Mouse (Mus musculus): ENCODE results near the gene Foxo1. TPM values are rescaled to one million over a fixed set of nuclear protein-coding genes. Genes with fewer than 3 reads are reported as not detected.

Gene Foxo1
- polyA plus RNA-seq, 2 experiments, result 7.0 to 7.6 TPM

DNA sequence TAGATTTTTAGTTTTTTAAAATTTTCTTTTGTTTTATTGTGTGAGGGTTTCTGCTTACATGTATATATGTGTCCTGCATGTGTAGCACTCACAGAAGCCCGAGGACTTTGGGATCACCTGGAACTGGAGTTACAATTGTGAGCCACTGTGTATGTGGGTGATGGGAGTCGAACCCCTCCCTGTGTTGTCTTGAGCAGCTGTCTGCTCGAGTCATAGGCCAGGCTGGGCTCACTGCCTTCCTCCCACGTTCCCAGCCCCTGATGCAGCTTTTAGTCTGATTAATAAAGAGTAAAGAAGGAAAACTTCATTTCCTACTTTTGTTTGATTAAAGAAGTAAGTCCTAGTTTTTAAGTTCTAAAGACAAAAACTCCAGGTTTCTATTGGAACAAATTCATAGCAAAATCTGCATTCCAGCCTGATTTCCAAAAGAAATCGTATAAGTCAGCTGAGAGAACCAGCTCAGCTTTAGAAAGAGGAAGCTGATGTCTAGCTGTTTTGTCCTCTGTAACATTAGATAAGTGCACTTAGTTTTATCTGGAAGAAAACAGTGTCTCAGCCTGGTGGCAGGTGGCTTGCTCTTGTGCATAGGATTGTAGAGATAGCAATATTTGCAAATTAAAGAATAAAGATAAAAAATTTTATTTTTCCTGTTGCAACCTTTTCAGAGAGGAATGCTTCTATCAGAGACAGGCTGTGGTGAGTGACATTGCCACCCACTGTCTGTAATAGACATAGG is 40.6 kb downstream of the Foxo1 start:
- Histone ChIP-seq H3K4me2 (replicated peaks; ENCODE audit: low read depth, low read length, severe bottlenecking) (no peak overlapping the region), H3K9me3 (ENCODE audit: control insufficient read depth, low read length) (no peaks in the 10 kb centered on the region), H3K27me3 (ENCODE audit: control insufficient read depth, insufficient read depth, low read length) (no peaks in the 10 kb centered on the region), H3K36me3 (ENCODE audit: control insufficient read depth, insufficient read depth, low read length) (no peaks in the 10 kb centered on the region), H3K4me3 (replicated peaks; ENCODE audit: low read length) (no peak overlapping the region), H3K27ac (replicated peaks; ENCODE audit: low read depth, low read length) (no peak overlapping the region), H3K9ac (ENCODE audit: low read depth, low read length, severe bottlenecking) (no peak overlapping the region), H3K4me1 (ENCODE audit: control insufficient read depth, insufficient read depth, low read length) (no peaks in the 10 kb centered on the region)
- DNase-seq (ENCODE audit: low spot score) (no peak), ATAC-seq (ENCODE audit: low FRiP score, low read depth) (no peak)
- no peak for TF ChIP-seq POLR2A (IDR thresholded peaks at IDR 0.05; ENCODE audit: borderline replicate concordance, extremely low read depth, insufficient read depth, insufficient read length)
- WGBS, result 63% methylated on average over 5 of the region's 5 CpGs

- Histone ChIP-seq H3K36me3 (ENCODE audit: control insufficient read depth, insufficient read depth, low read length) (no peaks in the 10 kb centered on the region), H3K9ac (ENCODE audit: low read depth, low read length, severe bottlenecking) (no peak overlapping the region), H3K27ac (replicated peaks; ENCODE audit: low read depth, low read length) (no peak overlapping the region), H3K9me3 (ENCODE audit: control insufficient read depth, low read length) (no peaks in the 10 kb centered on the region), H3K4me3 (replicated peaks; ENCODE audit: low read length) (no peak overlapping the region), H3K4me1 (ENCODE audit: control insufficient read depth, insufficient read depth, low read length) (peaks cover 10% of the 10 kb centered on the region), H3K4me2 (replicated peaks; ENCODE audit: low read depth, low read length, severe bottlenecking) (no peak overlapping the region), H3K27me3 (ENCODE audit: control insufficient read depth, insufficient read depth, low read length) (no peaks in the 10 kb centered on the region)
- TF ChIP-seq POLR2A (IDR thresholded peaks at IDR 0.05; ENCODE audit: borderline replicate concordance, extremely low read depth, insufficient read depth, insufficient read length), result no peak
- DNase-seq (ENCODE audit: low spot score) (no peak), ATAC-seq (ENCODE audit: low FRiP score, low read depth) (no peak)
- 69% methylated on average over 12 of the region's 12 CpGs for WGBS
Observed at GRCm38 (mm10) chr3:52320516-52321270, 52.6 kb downstream of the Foxo1 start.

DNA sequence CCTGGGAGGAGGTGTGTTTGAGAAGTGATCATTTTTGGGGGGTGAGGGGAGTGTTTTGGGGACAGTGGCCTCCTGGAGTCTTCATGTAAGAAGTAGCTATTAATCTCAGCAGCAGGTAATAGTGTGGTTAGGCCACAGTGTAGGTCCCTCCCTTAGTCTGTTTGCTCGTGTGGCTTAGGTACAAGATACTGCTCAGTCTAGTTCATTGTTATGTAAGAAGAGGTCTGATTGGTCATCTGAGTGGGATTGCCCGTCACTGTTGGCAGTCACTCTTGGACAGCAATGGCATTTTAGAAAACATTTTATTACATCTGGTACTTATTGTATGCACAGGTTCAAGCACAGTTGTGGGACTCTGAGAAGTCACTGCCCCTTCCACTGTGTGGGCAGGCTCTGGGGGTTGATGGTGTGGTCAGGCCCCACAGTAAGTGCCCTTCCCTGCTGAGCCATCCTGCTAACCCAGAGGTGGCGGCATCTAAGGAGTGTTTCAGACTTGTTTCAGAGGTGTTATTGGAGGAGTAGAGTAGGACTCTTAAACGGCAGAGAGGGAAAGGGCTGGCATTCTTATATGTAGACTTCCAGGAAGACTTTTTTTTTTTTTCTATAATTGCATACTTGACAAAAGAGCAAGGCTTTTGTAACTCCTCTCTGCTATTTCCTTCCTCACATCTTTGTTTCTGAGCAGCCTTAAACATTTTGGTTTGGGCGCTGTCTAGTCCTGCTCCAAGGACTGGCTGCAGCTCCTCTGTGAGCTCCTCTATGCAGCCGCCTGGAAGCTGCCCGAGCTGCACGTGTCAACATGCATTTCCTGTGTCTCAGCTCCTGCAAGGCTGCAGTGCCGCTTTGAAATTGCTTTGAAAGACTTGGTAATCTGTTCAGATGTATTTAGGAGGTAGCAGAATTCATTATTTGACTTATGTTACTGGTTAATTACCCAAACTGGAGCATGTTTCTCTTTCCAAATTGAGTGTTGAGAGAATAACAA is 54.6 kb downstream of the Foxo1 start:
- no peak for TF ChIP-seq POLR2A (IDR thresholded peaks at IDR 0.05; ENCODE audit: borderline replicate concordance, extremely low read depth, insufficient read depth, insufficient read length)
- Histone ChIP-seq H3K9ac (ENCODE audit: low read depth, low read length, severe bottlenecking) (no peak overlapping the region), H3K4me1 (ENCODE audit: control insufficient read depth, insufficient read depth, low read length) (peaks cover 10% of the 10 kb centered on the region), H3K27ac (replicated peaks; ENCODE audit: low read depth, low read length) (no peak overlapping the region), H3K9me3 (ENCODE audit: control insufficient read depth, low read length) (no peaks in the 10 kb centered on the region), H3K4me3 (replicated peaks; ENCODE audit: low read length) (no peak overlapping the region), H3K4me2 (replicated peaks; ENCODE audit: low read depth, low read length, severe bottlenecking) (no peak overlapping the region), H3K36me3 (ENCODE audit: control insufficient read depth, insufficient read depth, low read length) (no peaks in the 10 kb centered on the region), H3K27me3 (ENCODE audit: control insufficient read depth, insufficient read depth, low read length) (no peaks in the 10 kb centered on the region)
- 21% methylated on average over 9 of the region's 9 CpGs for WGBS
- no peak for ATAC-seq (ENCODE audit: low FRiP score, low read depth)
- no peak for DNase-seq (ENCODE audit: low spot score)

DNA sequence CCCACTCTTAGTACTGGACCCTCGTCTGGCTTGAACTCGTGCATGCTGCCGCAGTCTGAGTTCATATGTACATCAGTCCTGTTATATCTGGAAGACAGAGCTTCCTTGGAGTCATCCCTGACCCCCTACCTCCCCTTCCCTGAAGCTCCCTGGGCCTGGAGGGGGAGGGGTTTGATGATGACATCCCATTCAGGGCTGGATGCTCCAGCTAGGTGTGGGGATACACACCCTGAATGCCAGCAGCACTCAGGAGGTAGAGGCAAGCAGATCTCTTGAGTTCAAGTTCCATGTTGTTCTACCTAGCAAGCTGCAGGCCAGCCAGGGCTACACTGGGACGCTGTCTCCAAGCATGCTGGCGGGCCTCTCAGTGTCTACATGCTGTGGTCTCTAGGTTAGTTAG is 56.9 kb downstream of the Foxo1 start:
- DNase-seq (ENCODE audit: low spot score) (no peak), ATAC-seq (ENCODE audit: low FRiP score, low read depth) (no peak)
- Histone ChIP-seq H3K27ac (replicated peaks; ENCODE audit: low read depth, low read length) (no peak overlapping the region), H3K4me2 (replicated peaks; ENCODE audit: low read depth, low read length, severe bottlenecking) (no peak overlapping the region), H3K9me3 (ENCODE audit: control insufficient read depth, low read length) (no peaks in the 10 kb centered on the region), H3K36me3 (ENCODE audit: control insufficient read depth, insufficient read depth, low read length) (no peaks in the 10 kb centered on the region), H3K4me3 (replicated peaks; ENCODE audit: low read length) (no peak overlapping the region), H3K4me1 (ENCODE audit: control insufficient read depth, insufficient read depth, low read length) (peaks cover 10% of the 10 kb centered on the region), H3K9ac (ENCODE audit: low read depth, low read length, severe bottlenecking) (no peak overlapping the region), H3K27me3 (ENCODE audit: control insufficient read depth, insufficient read depth, low read length) (no peaks in the 10 kb centered on the region)
- WGBS, result 96% methylated on average over 5 of the region's 5 CpGs
- no peak for TF ChIP-seq POLR2A (IDR thresholded peaks at IDR 0.05; ENCODE audit: borderline replicate concordance, extremely low read depth, insufficient read depth, insufficient read length)

DNA sequence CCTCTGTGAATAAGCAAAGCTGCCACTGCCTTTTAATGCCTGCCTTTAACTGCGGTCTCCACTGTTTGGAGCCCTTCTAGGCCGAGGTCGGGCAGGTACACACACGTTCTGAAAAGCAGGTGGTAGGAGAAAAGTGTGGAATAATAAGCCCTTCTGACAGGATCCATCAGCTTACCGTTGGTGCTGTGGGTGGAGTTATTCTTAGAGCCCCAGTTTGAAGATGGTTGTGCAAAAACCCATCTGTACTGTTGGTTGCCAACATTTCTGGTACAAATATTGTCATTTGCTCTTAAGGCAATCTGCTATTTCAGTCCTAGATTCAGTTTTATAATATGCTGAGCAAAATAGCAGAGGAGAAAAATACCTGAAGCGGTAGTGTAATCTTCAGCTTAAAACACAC is 58.6 kb downstream of the Foxo1 start:
- WGBS, result 80% methylated on average over 6 of the region's 6 CpGs
- Histone ChIP-seq H3K36me3 (ENCODE audit: control insufficient read depth, insufficient read depth, low read length) (no peaks in the 10 kb centered on the region), H3K27me3 (ENCODE audit: control insufficient read depth, insufficient read depth, low read length) (no peaks in the 10 kb centered on the region), H3K9ac (ENCODE audit: low read depth, low read length, severe bottlenecking) (no peak overlapping the region), H3K4me1 (ENCODE audit: control insufficient read depth, insufficient read depth, low read length) (peaks cover 8% of the 10 kb centered on the region), H3K9me3 (ENCODE audit: control insufficient read depth, low read length) (no peaks in the 10 kb centered on the region), H3K27ac (replicated peaks; ENCODE audit: low read depth, low read length) (no peak overlapping the region), H3K4me3 (replicated peaks; ENCODE audit: low read length) (no peak overlapping the region), H3K4me2 (replicated peaks; ENCODE audit: low read depth, low read length, severe bottlenecking) (no peak overlapping the region)
- no peak for TF ChIP-seq POLR2A (IDR thresholded peaks at IDR 0.05; ENCODE audit: borderline replicate concordance, extremely low read depth, insufficient read depth, insufficient read length)
- no peak for DNase-seq (ENCODE audit: low spot score)
- no peak for ATAC-seq (ENCODE audit: low FRiP score, low read depth)

Data from limb, embryonic 14.5 days (tissue).